Mouse (Mus musculus): ENCODE data around the gene Slbp. TPM values are rescaled to one million over a fixed set of nuclear protein-coding genes. Genes with fewer than 3 reads are reported as not detected.

Gene Slbp
- polyA plus RNA-seq, 1 experiment from 2014 or later, result 252 TPM

DNA sequence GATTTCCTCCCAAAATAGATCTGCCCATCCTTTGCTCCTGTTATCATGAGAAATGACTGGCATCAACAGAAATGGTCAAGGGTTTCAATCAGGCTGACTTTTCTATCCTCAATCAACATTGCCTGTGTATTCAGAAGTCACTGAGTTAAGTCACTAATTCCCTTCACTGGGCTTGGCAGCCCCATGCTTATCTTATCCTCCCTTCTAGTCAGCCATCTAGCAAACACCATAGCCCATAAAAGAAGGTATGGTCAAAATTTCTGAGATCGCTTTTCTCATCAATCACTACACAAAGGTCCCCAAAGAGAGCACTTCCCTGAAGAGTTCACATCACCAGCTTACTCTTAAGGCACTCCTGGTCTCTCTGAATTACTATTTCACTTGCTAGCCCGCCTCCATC, 1.4 kb downstream of the Slbp start:
- Histone ChIP-seq H3K36me3 (peaks cover 64% of the 10 kb centered on the region), H3K4me2 (replicated peaks) (peak overlapping the region; percentile 84), H3K27ac (0 out of 2 replicates have a peak overlapping the region, but pooled peaks have one; percentile 93), H3K4me3 (peak overlapping the region; percentile 80), H3K27me3 (no peaks in the 10 kb centered on the region), H3K9me3 (no peaks in the 10 kb centered on the region), H3K4me1 (peaks cover 34% of the 10 kb centered on the region), H3K9ac (peak overlapping the region; percentile 88)
- no peak for ATAC-seq (ENCODE audit: low FRiP score, low read depth)
- WGBS, result 20% methylated on average over 2 of the region's 2 CpGs

DNA sequence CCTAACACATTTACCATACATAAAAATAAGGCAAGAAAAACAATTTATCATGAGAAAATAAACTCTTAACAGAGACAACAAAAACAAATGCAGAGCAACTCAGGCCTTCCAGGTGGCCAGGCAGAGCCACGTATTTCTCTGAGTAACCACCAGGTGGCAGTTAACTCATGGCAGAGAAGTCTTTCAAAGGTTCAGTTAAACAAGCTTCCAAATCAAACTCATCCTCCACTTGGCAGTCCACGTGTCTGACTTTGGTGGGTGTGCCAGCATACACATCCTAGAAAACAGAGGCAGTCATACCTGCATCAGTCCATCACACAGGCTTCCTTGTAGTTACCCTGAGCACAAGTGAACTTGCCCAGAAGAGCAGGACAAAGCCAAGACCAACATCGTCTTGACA, 11.7 kb downstream of the Slbp start:
- Histone ChIP-seq H3K36me3 (peaks cover 81% of the 10 kb centered on the region), H3K27ac (no peak overlapping the region), H3K9me3 (no peaks in the 10 kb centered on the region), H3K4me2 (replicated peaks) (no peak overlapping the region), H3K4me3 (no peak overlapping the region), H3K9ac (no peak overlapping the region), H3K27me3 (no peaks in the 10 kb centered on the region), H3K4me1 (no peaks in the 10 kb centered on the region)
- no peak for ATAC-seq (ENCODE audit: low FRiP score, low read depth)
- 40% methylated on average over 3 of the region's 3 CpGs for WGBS

DNA sequence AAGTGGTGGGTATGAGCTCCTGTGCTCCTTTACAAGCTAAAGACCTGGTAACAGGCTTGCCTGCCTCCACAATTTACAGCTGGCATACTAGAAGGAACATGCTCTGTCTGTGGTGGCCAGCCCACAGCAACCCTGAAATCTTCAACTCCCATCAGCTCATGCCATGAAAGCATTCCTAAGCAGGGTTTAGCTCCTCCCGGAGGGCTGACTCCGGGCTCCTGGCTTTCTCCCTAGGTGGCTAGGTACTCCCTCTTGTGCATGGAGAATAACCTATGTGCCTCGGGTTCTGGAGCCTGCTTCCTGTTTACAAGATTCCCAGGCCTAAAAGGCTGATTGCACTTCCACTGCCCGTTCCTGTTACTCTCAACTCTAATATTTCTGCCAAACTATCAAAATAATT, 13.5 kb downstream of the Slbp start:
- no peak overlapping the region for H3K27ac ChIP-seq
- no peak overlapping the region for H3K4me3 ChIP-seq
- WGBS, result 61% methylated on average over 4 of the region's 4 CpGs
- no peak overlapping the region for H3K4me2 ChIP-seq (replicated peaks)
- no peaks in the 10 kb centered on the region for H3K9me3 ChIP-seq
- no peak for ATAC-seq (ENCODE audit: low FRiP score, low read depth)
- no peaks in the 10 kb centered on the region for H3K27me3 ChIP-seq
- no peak overlapping the region for H3K9ac ChIP-seq
- H3K36me3 ChIP-seq, result peaks cover 75% of the 10 kb centered on the region
- H3K4me1 ChIP-seq, result no peaks in the 10 kb centered on the region

DNA sequence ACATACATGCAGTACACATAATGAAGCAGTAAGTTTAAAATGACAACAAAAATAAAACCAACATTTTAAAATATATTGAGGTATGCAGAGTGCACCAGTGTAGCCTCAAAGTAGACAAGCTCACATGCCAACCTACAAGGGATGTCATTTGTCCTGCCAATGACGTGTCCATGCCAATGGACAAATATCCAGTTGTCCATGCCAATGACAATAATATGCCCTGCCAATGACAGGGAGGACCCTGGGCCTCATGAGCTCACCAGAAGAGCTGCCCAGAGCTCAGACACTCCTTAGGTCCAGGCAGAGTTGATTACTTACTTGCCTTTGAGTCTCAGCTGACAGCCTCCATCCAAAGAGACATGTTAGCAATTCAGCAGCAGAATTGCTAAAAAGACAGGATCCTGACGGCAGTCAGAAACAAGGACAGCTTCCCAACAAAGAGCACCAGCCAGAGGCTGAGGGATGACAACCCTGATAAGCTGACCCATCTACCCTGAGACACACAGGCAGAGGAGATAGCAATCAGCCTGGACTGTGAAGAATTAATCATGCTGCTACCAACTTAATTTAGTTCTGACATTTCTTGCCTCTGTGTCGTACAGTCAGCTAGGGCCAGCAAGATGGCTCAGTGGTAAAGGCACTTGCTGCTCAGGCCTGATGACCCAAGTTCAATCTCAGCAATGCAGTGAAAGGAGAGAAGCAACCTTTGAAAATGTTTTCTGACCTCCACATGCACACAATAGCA, 14.6 kb downstream of the Slbp start:
- no peaks in the 10 kb centered on the region for H3K4me1 ChIP-seq
- H3K36me3 ChIP-seq, result peaks cover 64% of the 10 kb centered on the region
- no peak overlapping the region for H3K4me2 ChIP-seq (replicated peaks)
- H3K9ac ChIP-seq, result no peak overlapping the region
- no peak overlapping the region for H3K27ac ChIP-seq
- H3K4me3 ChIP-seq, result no peak overlapping the region
- 74% methylated on average over 3 of the region's 3 CpGs for WGBS
- no peaks in the 10 kb centered on the region for H3K27me3 ChIP-seq
- no peaks in the 10 kb centered on the region for H3K9me3 ChIP-seq
- ATAC-seq (ENCODE audit: low FRiP score, low read depth), result no peak

DNA sequence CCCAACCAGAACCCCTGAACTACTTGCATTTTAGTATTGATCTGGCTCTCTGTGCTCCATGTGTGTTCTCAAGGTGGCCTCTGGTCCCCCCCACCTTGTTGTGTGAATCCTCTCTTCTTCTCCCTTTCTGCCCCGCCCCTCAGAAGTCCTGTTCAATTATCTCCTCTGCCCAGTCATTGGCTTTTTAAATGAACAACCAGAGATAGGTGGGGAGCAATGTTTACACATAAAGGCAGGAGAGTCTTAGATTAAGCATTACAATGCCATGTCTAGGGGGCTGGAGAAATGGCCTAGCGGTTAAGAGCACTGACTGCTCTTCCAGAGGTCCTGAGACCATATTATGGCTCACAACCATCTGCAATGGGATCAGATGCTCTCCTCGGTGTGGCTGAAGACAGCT, 17.0 kb downstream of the Slbp start:
- WGBS, result 94% methylated on average over 3 of the region's 3 CpGs
- H3K9me3 ChIP-seq, result no peaks in the 10 kb centered on the region
- H3K27ac ChIP-seq, result no peak overlapping the region
- ATAC-seq (ENCODE audit: low FRiP score, low read depth), result no peak
- no peak overlapping the region for H3K4me2 ChIP-seq (replicated peaks)
- H3K27me3 ChIP-seq, result no peaks in the 10 kb centered on the region
- H3K4me3 ChIP-seq, result no peak overlapping the region
- H3K4me1 ChIP-seq, result peaks cover 8% of the 10 kb centered on the region
- peaks cover 43% of the 10 kb centered on the region for H3K36me3 ChIP-seq
- H3K9ac ChIP-seq, result no peak overlapping the region

DNA sequence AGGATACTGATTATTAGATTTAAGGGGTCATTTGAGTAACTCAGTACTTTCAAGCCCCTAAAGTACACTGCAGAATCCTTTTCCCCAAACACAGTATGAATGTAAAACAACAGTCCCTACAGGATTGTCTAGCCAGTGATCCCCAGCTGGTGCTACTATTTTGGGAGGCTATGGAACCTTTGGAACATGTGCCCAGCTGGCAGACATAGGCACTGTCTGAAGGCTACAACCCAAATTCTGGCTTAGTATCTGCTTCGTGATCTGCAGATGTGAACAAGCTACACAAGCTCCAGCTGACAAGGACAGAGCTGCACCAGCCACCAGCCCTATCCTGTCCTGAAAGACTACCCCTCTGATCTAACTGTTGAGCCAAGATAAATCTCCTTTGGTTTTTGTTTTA, 19.8 kb downstream of the Slbp start:
- ATAC-seq (ENCODE audit: low FRiP score, low read depth), result no peak
- H3K4me1 ChIP-seq, result peaks cover 22% of the 10 kb centered on the region

DNA sequence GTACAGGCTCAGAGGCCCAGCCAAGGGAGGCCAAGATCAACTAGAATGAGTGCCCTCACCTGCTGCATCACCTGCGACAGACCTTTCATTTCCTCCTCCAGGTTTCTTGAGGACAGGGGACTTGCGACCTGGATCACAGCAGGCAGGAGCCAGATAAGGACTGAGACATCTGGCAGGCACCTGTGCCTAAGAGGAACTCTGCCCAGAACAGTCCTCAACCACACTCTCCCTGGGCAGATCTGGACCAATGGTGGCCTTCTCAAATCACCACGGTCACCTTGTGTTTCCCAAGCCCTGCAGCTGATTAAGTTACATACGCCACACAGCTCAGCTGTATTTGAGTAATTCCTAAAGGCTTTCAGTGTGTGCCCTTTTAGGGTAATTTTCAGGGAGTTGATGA, 21.8 kb downstream of the Slbp start:
- ATAC-seq (ENCODE audit: low FRiP score, low read depth), result no peak
- H3K4me2 ChIP-seq (replicated peaks), result peak overlapping the region; percentile 81
- H3K9me3 ChIP-seq, result no peaks in the 10 kb centered on the region
- H3K27ac ChIP-seq, result peak overlapping the region; percentile 44; the same call in 1 of the 2 replicates
- no peaks in the 10 kb centered on the region for H3K27me3 ChIP-seq
- peak overlapping the region; percentile 65; the same call in 1 of the 2 replicates for H3K9ac ChIP-seq
- peaks cover 30% of the 10 kb centered on the region for H3K4me1 ChIP-seq
- peak overlapping the region; percentile 90 for H3K4me3 ChIP-seq
- WGBS, result 44% methylated on average over 4 of the region's 4 CpGs
- peaks cover 14% of the 10 kb centered on the region for H3K36me3 ChIP-seq

More for the DNA sequence above, 19.8 kb downstream of the Slbp start:
- no peak overlapping the region for H3K9ac ChIP-seq
- no peaks in the 10 kb centered on the region for H3K9me3 ChIP-seq
- no peak overlapping the region for H3K4me2 ChIP-seq (replicated peaks)
- H3K4me3 ChIP-seq, result no peak overlapping the region
- H3K27me3 ChIP-seq, result no peaks in the 10 kb centered on the region
- peaks cover 20% of the 10 kb centered on the region for H3K36me3 ChIP-seq
- 81% methylated on average over 1 of the region's 1 CpGs for WGBS
- no peak overlapping the region for H3K27ac ChIP-seq

DNA sequence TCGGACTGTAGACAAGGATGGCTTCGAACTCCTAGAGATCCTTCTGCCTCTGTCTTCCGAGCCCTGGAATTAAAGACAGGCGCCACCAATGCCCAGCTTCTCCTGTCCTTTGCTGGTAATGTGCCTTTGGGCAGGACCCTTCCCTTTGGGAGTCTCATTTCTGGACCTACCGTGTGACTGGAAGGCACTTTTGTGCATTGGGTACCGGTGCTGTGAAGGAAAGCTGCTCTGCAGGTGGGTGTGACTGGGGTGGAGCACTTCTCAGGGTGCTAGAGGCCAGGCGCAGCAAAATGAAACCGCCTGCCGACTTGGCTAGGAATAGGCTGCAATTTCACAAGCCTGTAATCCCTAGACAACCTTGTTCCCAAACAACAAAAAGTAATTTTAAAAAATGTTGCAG, 22.3 kb downstream of the Slbp start:
- WGBS, result 2% methylated on average over 9 of the region's 9 CpGs
- Histone ChIP-seq H3K4me1 (peaks cover 30% of the 10 kb centered on the region), H3K9me3 (no peaks in the 10 kb centered on the region), H3K9ac (peak overlapping the region; percentile 65), H3K4me2 (replicated peaks) (peak overlapping the region; percentile 81), H3K27me3 (no peaks in the 10 kb centered on the region), H3K36me3 (peaks cover 10% of the 10 kb centered on the region), H3K27ac (peak overlapping the region; percentile 44; the same call in 1 of the 2 replicates), H3K4me3 (peak overlapping the region; percentile 90)
- no peak for ATAC-seq (ENCODE audit: low FRiP score, low read depth)

DNA sequence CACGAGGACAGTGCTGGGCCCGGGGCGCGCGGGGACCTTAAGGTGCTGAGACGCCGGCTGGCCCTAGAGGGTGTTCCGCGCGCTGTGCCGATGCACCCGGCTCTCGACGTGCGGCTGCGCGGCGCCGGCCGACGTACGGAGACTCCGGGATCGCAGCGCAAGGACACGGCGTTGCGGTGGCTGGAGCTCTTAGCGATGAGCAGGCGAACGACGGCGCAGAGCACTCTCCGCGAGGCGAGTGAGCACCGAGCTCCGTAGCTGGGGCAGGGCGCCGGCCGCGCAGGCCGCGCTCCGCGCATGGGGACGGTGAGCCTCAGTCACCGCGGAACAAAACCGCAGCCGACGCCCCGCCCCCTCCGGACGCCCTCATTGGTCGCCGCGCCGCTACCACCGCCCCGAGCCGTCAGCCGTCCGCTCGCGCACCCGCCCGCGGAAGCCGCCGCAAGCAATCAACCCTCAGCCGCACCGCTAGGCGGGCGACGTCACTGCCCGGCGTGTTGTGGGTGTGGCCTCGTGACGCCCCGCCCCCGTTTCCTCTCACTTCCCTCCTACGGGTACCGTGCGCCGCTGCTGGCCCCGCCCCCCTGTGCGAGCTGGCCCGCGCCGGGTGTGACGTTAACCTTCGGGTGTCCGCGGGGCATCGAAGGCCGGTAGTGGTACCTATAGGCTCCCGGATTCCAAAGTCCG, 22.9 kb downstream of the Slbp start, which contains the start of the genes Fam53a and Gm9903:
Fam53a (minus strand) TSS at position 335 of the 687 bp plus-strand sequence.
Gm9903 (plus strand) TSS at position 625 of the 687 bp plus-strand sequence.
- Histone ChIP-seq H3K4me2 (replicated peaks) (peak within 1 kb of the TSS; percentile 81), H3K27me3 (no peaks in the 10 kb centered on the region), H3K9me3 (no peaks in the 10 kb centered on the region), H3K4me3 (peak within 1 kb of the TSS; percentile 90), H3K27ac (peak within 1 kb of the TSS; percentile 89), H3K9ac (peak within 1 kb of the TSS; percentile 92), H3K4me1 (peaks cover 30% of the 10 kb centered on the region), H3K36me3 (peaks cover 4% of the 10 kb centered on the region; the same call in 1 of the 2 replicates)
- peak; percentile 97 for ATAC-seq (ENCODE audit: low FRiP score, low read depth)
- under 1% methylated on average over 90 of the region's 99 CpGs for WGBS

DNA sequence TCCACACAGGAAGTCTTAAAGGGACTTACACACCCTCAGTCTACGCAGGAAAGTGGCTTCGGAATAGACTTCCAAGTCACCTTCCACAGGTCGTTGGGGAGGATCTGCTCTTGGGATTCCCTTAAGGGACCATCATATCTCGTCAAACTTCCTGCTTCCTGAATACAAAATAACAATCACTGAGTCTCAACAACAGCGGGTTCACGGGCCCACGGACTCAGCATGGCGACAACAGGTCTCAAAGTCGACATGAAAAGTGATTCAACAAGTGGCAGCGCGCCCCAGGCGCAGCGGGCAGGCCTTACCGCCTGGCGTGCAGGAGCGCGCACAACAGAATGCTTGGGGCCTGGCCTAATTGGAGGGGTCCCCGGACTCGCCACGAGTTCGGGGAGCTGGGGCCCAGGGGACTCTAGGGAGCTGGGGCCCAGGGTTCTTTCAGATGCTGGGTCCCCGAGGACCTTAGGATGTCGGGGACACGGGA, 23.5 kb downstream of the Slbp start:
- H3K4me3 ChIP-seq, result peak overlapping the region; percentile 90
- H3K27me3 ChIP-seq, result no peaks in the 10 kb centered on the region
- peak overlapping the region; percentile 92 for H3K9ac ChIP-seq
- no peaks in the 10 kb centered on the region for H3K9me3 ChIP-seq
- peaks cover 30% of the 10 kb centered on the region for H3K4me1 ChIP-seq
- peaks cover 4% of the 10 kb centered on the region; the same call in 1 of the 2 replicates for H3K36me3 ChIP-seq
- peak overlapping the region; percentile 89 for H3K27ac ChIP-seq
- under 1% methylated on average over 22 of the region's 24 CpGs for WGBS
- peak; percentile 21; the same call in 1 of the 2 replicates for ATAC-seq (ENCODE audit: low FRiP score, low read depth)
- peak overlapping the region; percentile 81 for H3K4me2 ChIP-seq (replicated peaks)

DNA sequence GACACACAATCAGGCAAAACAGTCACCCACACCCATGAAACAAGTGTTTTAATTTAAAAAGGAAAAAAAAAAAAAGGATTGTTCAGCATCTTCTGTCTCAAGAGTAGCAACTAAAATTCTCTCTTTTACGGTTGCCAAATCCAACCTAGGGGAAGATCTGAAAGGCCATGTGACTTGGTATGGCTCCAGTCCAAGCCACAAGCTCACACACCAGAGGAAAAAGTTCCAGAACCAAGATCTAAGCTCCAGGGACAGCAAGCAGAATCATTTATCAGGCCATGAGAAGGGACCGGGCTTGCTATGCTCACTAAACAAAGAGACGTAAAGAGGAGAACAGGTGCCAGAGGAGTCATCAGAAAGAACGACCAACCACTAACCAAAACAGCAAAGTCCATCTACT, 24.4 kb downstream of the Slbp start:
- peak overlapping the region; percentile 81 for H3K4me2 ChIP-seq (replicated peaks)
- H3K36me3 ChIP-seq, result peaks cover 7% of the 10 kb centered on the region
- peaks cover 30% of the 10 kb centered on the region for H3K4me1 ChIP-seq
- H3K9ac ChIP-seq, result peak overlapping the region; percentile 39; the same call in 1 of the 2 replicates
- no peak overlapping the region for H3K27ac ChIP-seq
- WGBS, result 38% methylated on average over 4 of the region's 4 CpGs
- peak overlapping the region; percentile 90 for H3K4me3 ChIP-seq
- H3K27me3 ChIP-seq, result no peaks in the 10 kb centered on the region
- no peaks in the 10 kb centered on the region for H3K9me3 ChIP-seq
- ATAC-seq (ENCODE audit: low FRiP score, low read depth), result no peak

DNA sequence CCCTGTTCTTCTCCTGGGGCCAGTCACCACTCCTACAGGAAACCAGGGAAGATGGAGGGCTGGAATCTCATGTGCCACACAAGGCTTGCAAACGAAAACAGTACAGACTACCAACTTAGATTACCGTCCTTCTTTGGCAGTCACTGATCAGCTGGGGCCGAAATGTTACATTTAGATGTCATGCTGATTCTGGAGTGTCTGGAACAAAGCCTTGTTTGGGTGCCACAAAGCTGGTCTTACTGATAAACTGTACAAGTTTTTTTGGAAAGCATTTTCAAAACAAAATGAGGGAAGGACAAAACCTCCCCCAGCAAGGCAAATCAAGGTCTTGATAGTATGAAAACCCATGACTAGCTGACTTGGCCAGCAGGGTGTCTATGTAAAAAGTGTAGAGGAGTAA, 28.6 kb downstream of the Slbp start:
- H3K4me2 ChIP-seq (replicated peaks), result no peak overlapping the region
- H3K9ac ChIP-seq, result no peak overlapping the region
- peaks cover 10% of the 10 kb centered on the region for H3K36me3 ChIP-seq
- no peak overlapping the region for H3K4me3 ChIP-seq
- H3K27me3 ChIP-seq, result no peaks in the 10 kb centered on the region
- H3K9me3 ChIP-seq, result no peaks in the 10 kb centered on the region
- peaks cover 17% of the 10 kb centered on the region for H3K4me1 ChIP-seq
- ATAC-seq (ENCODE audit: low FRiP score, low read depth), result no peak
- 81% methylated on average over 3 of the region's 3 CpGs for WGBS
- H3K27ac ChIP-seq, result no peak overlapping the region
